Mouse (Mus musculus): Measurements from ENCODE around the gene B430306N03Rik.
"Not testable (repeated sequence)": the region's sequence is repeated elsewhere in the genome, so short reads cannot be mapped to it uniquely, and the experiment has no call there.

Gene B430306N03Rik

GRCm38 (mm10) chr17:48312124-48312523, 3.8 kb upstream of the B430306N03Rik start:
- no peak for DNase-seq (ENCODE audit: low read depth)

DNA sequence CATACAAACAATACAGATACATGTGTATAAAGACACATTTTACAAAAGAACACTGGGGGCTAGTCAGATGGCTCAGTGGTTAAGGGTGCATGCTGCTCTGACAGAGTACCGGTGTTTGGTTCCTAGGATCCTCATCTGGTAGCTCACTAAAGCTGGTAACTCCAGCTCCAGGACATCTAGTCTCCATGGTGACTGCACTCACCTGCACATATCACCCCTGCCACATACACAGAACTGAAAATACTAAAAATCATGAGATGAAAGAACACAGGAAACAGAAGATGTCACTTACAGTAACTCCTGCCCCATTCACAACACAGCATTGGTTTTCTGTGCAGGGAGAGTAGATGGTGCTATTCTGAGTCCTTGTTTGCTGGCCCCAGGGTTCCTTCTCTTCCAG, 2.7 kb downstream of the B430306N03Rik start:
- DNase-seq (ENCODE audit: low read depth) = no peak

GRCm38 (mm10) chr17:48321279-48321678, 5.3 kb downstream of the B430306N03Rik start:
- no peak for DNase-seq (ENCODE audit: low read depth)

DNA sequence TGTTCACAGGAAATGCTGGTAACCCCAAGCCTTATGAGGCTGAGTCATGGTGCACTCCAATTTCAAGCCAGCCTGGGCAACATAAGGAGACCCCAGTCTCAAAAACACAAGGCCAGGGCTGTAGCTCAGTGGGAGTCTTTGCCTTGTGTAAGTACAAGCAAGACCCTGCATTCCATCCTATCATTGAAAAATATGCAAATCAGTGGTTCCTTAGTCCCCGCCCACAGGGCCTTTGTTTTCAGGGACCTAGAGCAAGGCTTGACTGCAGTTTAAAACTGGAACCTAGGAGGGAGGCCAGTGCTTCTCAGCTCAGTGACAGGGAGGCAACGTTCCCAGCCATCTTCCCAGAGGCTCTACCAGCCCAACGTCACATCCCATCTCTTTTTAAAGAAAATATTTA, 7.3 kb downstream of the B430306N03Rik start:
- no peak for DNase-seq (ENCODE audit: low read depth)

DNA sequence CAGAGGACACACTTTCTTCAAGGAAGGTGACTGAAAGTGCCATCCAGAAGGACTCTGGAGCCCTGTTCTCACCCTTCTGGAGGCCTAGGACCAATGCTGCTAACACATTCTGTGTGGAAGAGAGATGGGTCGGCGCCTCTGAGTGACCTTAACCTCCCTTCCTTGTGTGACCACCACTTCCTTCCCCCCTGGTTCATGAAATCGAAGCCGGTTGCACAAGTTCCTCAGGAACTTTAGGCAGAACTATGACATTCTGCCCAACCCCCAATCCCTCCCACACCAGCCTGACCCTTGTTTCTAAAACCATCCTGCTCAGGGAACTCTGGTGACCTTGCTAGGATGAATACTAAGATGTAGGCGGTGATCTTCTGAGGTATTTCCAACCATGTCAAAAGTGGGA, 8.3 kb downstream of the B430306N03Rik start:
- peak; percentile 31 for DNase-seq (ENCODE audit: low read depth)

GRCm38 (mm10) chr17:48325093-48325492, 9.2 kb downstream of the B430306N03Rik start:
- DNase-seq (ENCODE audit: low read depth) = no peak

DNA sequence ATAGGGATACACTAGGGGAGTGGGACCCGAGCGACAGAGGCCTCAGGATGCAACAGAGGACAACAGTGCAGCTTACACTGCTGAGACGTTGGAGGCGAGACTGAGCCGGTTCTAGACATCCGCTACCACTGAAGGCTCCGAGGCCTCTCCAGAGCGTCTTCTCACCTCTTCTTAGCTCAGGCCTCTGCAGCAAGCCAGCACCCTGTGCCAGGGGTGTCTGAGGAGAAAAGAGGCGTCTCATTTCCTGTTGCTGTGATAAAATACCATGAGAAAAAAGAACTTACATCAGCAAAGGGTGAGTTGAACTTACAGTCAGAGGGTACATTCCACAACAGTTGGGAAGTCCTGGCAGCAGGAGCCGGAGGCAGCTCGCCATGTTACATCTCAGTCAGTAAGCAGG, 9.7 kb downstream of the B430306N03Rik start:
- no peak for DNase-seq (ENCODE audit: low read depth)

GRCm38 (mm10) chr17:48326656-48327055, 10.7 kb downstream of the B430306N03Rik start:
- DNase-seq (ENCODE audit: low read depth) = no peak

DNA sequence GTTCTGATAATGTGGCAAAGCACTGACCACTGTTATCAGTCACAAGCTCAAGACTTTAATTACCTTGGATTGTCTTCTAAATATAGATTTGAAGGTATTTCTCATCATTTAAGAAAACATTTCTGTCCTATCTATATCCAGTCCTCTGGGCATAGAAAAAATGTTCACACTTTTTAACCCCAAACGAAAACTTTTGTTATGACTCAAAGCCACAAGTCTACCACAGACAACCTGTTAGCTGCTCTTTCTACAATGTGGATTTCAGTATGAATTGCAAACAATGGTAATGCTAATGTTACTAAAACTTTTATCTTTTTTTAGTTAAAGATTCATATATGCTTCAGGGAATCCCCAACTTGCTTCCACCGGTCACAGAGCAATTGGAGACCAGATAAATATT, 16.6 kb downstream of the B430306N03Rik start:
- DNase-seq (ENCODE audit: low read depth) = no peak

DNA sequence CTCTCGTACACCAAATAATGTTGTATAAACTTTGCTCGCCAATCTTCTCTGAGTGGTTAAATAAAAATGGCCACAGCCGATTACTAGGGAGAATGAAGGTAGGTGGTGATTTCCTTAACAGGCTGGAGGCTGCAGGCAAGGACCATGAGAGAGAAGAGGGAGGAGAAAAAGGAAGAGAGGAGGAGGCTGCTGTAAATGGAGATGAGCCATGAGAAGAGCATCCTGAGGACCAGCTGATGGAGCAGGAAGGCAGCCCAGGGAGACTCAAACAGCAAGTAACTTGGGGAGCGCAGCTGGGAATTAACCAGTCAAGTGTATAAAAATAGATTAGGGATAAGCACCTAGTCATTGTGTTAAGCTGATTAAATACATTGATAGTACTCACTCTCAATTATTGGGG, 18.2 kb downstream of the B430306N03Rik start:
- no peak for DNase-seq (ENCODE audit: low read depth)

DNA sequence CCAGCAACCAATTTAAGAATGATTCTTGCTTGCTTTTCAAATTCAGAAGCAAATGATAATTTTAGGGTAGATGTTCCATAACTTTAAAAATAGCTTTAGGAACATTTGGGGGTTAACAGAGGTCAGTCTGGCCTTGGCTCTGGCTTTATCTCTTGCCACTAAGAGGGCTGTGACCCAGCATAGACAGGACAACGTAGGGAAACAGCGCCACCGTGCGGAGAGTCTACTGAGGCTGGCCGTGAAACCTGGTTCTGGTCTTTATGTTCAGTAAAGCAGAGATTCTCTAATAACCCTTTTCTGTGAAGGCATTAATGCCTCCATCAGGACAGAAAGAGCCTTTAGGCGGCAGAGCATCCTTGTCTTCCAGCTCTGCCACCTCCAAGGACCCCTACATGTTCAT, 20.9 kb downstream of the B430306N03Rik start:
- peak; percentile 75 for DNase-seq (ENCODE audit: low read depth)

- DNase-seq (ENCODE audit: low read depth) = no peak
Observed at GRCm38 (mm10) chr17:48340267-48340666, 24.3 kb downstream of the B430306N03Rik start.

GRCm38 (mm10) chr17:48341947-48342346, 26.0 kb downstream of the B430306N03Rik start:
- no peak for DNase-seq (ENCODE audit: low read depth)

DNA sequence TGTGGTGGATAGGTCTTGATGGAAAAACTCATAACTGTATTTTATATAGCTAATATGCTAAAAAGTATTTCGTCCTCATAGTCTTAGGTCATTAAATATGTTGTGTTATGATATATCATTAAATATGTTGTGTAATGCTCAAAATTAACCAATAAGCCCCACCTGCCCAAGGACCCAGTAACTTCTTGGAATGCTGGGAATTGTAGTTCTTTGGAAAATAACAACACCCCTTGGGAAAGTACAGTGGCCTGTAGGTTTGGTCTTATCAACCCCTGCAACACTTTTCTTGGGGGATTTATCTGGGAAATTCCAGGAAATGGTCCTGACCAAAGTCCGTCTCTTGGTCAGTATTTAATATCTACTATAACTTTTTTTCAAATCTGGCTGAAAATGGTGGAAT, 27.1 kb downstream of the B430306N03Rik start:
- no peak for DNase-seq (ENCODE audit: low read depth)

GRCm38 (mm10) chr17:48345824-48346223, 29.9 kb downstream of the B430306N03Rik start:
- no peak for DNase-seq (ENCODE audit: low read depth)

DNA sequence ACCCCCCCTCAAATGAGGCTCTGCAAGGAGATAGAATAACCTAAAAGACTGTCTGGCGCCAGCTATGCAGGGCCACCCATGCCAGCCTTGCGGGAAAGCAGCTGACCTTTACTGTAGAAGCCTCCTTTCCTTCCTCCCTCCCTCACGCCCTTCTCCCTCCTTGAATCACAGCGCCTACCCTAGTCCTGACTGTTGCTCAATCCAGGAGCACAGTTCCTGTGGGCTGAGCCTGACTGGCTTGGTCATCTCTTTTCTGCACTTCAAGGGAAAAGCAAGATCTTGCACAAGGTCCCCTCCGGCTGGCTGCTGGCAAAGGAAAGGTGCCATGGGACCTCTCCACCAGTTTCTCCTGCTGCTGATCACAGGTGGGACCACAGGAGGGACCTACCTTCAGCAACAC, 30.3 kb downstream of the B430306N03Rik start, which contains the start of gene Trem2:
Gene Trem2 (plus strand): TSS at position 171 of the 400 bp plus-strand sequence.
- no peak for DNase-seq (ENCODE audit: low read depth)

GRCm38 (mm10) chr17:48346834-48347233, 30.9 kb downstream of the B430306N03Rik start:
- no peak for DNase-seq (ENCODE audit: low read depth)

- DNase-seq (ENCODE audit: low read depth) = no peak
Observed at GRCm38 (mm10) chr17:48347287-48347686, 31.3 kb downstream of the B430306N03Rik start.

DNA sequence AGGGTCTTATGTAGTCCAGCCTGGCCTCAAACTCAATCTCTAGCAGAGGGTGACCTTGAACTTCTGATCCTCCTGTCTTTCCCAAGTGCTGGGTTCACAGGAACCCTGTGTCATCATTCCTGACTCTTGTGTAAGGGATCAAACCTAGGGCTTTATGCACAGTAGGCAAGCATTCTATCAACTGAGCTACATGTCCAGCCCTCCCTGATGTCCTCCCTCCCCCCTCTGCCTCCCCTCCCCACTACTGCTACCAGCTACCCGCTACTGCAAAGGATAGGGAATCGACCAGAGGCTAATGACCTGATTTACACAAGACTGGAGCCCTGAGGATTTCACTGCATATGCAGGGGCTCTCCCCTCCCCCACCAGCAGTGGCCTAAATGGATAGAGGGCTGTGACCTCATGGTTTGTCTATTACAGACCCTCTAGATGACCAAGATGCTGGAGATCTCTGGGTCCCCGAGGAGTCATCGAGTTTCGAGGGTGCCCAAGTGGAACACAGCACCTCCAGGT, 34.8 kb downstream of the B430306N03Rik start:
- no peak for DNase-seq (ENCODE audit: low read depth)

DNA sequence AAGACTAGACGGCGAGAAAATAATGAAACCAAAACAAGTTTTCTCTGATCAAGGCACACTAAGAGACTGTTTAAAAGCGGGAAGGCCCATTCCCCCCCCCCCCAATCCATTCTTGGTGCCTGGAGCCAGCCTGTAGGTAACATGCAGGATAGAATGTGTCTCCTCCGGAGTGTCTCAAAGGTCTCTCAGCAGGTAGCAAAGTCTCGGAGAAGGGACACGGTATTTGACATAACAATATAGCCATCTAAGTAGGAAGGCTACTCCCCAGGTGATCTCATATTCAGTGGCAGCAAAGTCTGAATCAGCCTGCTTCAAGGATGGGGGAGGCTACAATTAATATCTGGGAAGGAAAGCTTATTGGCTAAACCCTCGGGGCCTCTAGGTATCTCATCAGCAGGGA, 37.0 kb downstream of the B430306N03Rik start:
- DNase-seq (ENCODE audit: low read depth) = not testable (repeated sequence)

DNA sequence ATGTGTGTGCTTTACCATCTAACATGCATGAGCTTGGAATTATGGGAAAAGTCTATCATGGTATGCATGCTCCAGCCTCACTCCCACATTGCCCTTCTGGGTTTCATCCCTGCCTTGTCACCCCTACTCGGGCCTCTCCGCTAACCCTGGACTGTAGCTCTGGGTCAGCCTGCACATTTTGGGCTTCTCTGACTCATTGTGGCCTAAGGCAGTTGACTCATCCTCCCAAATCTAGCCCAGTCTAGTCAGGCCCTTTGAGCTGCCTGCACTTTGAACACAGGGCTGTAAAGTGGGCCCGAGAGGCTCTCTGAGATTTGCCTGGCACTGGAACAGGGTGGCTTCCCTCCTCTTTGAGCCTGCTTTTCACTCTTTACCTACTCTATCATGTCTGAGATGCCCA, 39.9 kb downstream of the B430306N03Rik start:
- DNase-seq (ENCODE audit: low read depth) = no peak

- no peak for DNase-seq (ENCODE audit: low read depth)
Observed at GRCm38 (mm10) chr17:48357892-48358291, 42.0 kb downstream of the B430306N03Rik start.

- no peak for DNase-seq (ENCODE audit: low read depth)
Observed at GRCm38 (mm10) chr17:48359616-48360015, 43.7 kb downstream of the B430306N03Rik start, which contains the start of gene Treml1. Gene Treml1, plus strand, starts transcription at chr17:48359916.

DNA sequence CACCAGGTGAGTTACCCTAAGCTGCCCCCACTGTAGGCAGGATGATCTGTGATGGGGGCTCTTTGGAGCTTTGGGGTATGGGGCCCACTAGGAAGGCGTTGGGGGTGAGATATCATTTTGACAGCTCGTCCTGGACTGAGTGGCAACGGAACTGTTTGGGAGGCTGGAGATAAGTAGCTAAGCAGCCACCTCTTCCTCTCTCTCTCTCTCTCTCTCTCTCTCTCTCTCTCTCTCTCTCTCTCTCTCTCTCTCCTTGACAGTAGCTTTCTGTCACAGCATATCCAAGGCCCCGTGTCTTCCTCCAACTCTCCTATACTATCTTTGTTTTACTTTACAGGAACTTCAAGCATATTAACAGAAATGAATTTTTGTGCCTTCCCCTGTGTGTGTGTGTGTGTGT, 44.5 kb downstream of the B430306N03Rik start:
- no peak for DNase-seq (ENCODE audit: low read depth)

- DNase-seq (ENCODE audit: low read depth) = no peak
Observed at GRCm38 (mm10) chr17:48362346-48362745, 46.4 kb downstream of the B430306N03Rik start.
